Mouse (Mus musculus) MEL (cell line): ENCODE results near the gene Gm15080.
"Not testable (repeated sequence)": the region's sequence is repeated elsewhere in the genome, so short reads cannot be mapped to it uniquely, and the experiment has no call there.

ENCODE experiments used
- GATA1 ChIP-seq: IDR thresholded peaks from 2 replicates; pipeline ENCODE4 v1.6.1; 2011; ENCODE audit warnings: low read depth, low read length, improper control_type of control experiment
- MAFK ChIP-seq: IDR thresholded peaks from 2 replicates; pipeline ENCODE4 v1.6.1; 2011; ENCODE audit warnings: low read depth, mild to moderate bottlenecking, low read length, improper control_type of control experiment, borderline replicate concordance
- USF1 ChIP-seq: IDR thresholded peaks from 2 replicates; pipeline ENCODE4 v1.6.1; 2014; ENCODE audit warnings: low read depth, mild to moderate bottlenecking, inconsistent platforms, low read length, improper control_type of control experiment, moderate library complexity

DNA sequence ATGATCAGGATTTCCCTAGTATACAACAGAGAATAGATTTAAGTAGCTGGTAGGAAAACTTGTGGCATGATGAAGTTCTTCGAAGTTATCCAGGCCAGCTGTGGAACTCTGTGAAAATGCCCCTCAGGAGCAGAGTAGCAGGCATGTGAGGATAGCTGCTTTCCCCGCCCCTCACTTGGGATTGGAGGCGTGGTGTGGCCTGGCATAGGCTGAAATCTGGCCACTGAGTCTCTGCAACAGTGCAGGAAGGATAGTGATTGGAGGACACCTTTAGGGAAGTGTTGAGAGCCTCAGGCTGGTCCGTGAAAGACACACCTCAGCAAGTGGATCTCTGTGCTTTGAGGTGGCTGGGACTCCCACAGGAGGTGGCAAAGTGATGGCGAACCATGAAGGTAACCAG is at the start of gene Gm15080:
- not testable (repeated sequence) for TF ChIP-seq GATA1, USF1, MAFK
